Mouse (Mus musculus) stomach, embryonic 16.5 days (tissue): ENCODE results near the gene Git1. TPM values are rescaled to one million over a fixed set of nuclear protein-coding genes. Genes with fewer than 3 reads are reported as not detected.

Experiments used
- ATAC-seq: fragments of 200-750 bp; cut with Nextera tagmentation; 2 replicates; pipeline ENCODE4 v1.8.0; 2017; ENCODE audit warnings: moderate number of reproducible peaks, moderate TSS enrichment; ENCODE audit not compliant: insufficient read depth, low FRiP score
- H3K27ac ChIP-seq: fragments of 300-500 bp; sonication (generic); 2 replicates; pipeline ENCODE4 v1.5.1; 2014; ENCODE audit warnings: low read length
- H3K27me3 ChIP-seq: fragments of 300-500 bp; sonication (generic); 2 replicates; pipeline ENCODE4 v1.6.1; 2014; ENCODE audit warnings: low read length, control low read depth, mixed read lengths; ENCODE audit not compliant: control insufficient read depth, insufficient read depth
- H3K36me3 ChIP-seq: fragments of 300-500 bp; sonication (generic); 2 replicates; pipeline ENCODE4 v1.6.1; 2014; ENCODE audit warnings: low read length; ENCODE audit not compliant: control insufficient read depth, insufficient read depth
- H3K4me1 ChIP-seq: fragments of 300-500 bp; sonication (generic); 2 replicates; pipeline ENCODE4 v1.6.1; 2014; ENCODE audit warnings: low read length, control low read depth, mixed read lengths; ENCODE audit not compliant: control insufficient read depth, insufficient read depth
- H3K4me2 ChIP-seq: fragments of 300-500 bp; sonication (generic); 2 replicates; pipeline ENCODE4 v1.6.1; 2014; ENCODE audit warnings: low read depth, low read length, mixed read lengths
- H3K4me3 ChIP-seq: fragments of 300-500 bp; sonication (generic); replicated peaks from 2 replicates; pipeline ENCODE4 v1.5.1; 2014; ENCODE audit warnings: mild to moderate bottlenecking, low read length
- H3K9ac ChIP-seq: fragments of 300-500 bp; sonication (generic); 2 replicates; pipeline ENCODE4 v1.6.1; 2014; ENCODE audit warnings: low read length
- H3K9me3 ChIP-seq: fragments of 300-500 bp; sonication (generic); replicated peaks from 2 replicates; pipeline ENCODE4 v1.6.1; 2016; ENCODE audit warnings: low read length, control low read depth; ENCODE audit not compliant: control insufficient read depth
- WGBS: fragments of 180-500 bp; shearing (Covaris S2); extraction: QIAGEN DNeasy Blood & Tissue Kit; methylation state at CpG from one replicate; pipeline ENCODE4 v1.1.7; 2014; 5-methylcytosine and 5-hydroxymethylcytosine counted together
- polyA plus RNA-seq: library from polyadenylated mRNA; unstranded; fragments of >200 nt; fragmentation: Nextera tagmentation; extraction: Ambion mirVana; gene quantifications from 2 replicates; pipeline ENCODE4 v1.2.1, GENCODE M21; 2015

Git1 gene
- polyA plus RNA-seq, 1 experiment from 2014 or later: 9.1 TPM

DNA sequence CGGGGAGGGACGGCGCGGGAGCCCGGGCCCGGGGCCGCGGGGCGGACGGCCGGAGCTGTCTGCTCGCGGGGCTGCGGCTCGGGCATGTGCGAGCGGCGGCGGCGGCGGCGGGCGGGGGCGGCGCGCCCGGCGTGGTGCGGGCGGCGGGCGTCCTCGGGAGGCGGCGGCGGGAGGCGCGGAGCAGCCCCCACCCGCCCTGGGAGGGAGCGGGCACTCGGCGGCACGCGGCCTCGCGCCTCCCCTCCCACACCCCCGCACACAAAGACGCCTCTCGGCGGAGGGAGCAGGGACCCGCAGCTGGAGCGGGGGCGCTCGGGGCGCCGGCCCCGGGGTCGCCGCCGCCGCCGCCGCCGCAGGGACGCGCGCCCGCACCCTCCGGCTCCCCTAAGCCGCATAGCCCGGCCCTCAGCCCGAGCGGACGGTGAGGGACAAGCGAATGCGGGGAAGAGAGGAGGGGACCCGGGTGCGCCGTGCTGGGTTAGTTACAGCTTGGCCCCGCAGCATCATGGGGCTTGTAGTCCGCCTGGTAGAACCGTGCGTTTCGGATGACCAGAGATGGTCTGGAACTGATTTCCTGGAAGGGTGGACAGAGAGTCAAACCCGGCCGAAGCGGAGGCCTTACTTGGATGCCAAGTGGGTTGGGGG, 3.6 kb upstream of the Git1 start, which contains the start of gene Ankrd13b:
TSS of gene Ankrd13b (minus strand) at position 88 of the 645 bp plus-strand sequence.
- Histone ChIP-seq H3K27ac (peak within 1 kb of the TSS; percentile 89), H3K4me1 (peaks cover 54% of the 10 kb centered on the region), H3K4me2 (peak within 1 kb of the TSS; percentile 90), H3K9me3 (no peaks in the 10 kb centered on the region), H3K4me3 (peak within 1 kb of the TSS; percentile 84), H3K9ac (peak within 1 kb of the TSS; percentile 91), H3K36me3 (no peaks in the 10 kb centered on the region), H3K27me3 (no peaks in the 10 kb centered on the region)
- peak; percentile 22; the same call in 1 of the 2 replicates for ATAC-seq
- 1% methylated on average over 61 of the region's 87 CpGs for WGBS

DNA sequence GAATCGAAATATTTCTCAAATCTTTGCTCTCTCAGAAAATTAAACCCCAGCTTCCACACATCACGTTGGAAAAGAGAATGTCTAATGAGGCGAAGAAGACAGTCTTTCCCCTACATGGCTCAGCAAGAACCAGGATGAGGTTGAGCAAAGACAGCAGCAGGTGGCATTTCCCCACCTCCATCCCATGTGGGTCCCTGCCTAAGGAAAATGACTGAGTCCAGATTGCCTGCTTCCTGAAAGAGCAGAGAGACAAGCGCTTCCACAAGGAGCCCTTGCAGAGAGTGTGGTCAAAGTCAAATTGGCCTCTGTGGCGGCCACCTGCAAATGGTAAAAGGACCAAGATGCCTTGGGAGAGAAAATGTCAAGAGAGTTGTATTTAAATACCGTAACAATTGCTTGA, 2.9 kb upstream of the Git1 start:
- Histone ChIP-seq H3K27ac (peak overlapping the region; percentile 89), H3K36me3 (no peaks in the 10 kb centered on the region), H3K9ac (peak overlapping the region; percentile 40; the same call in 1 of the 2 replicates), H3K4me2 (peak overlapping the region; percentile 89), H3K4me1 (peaks cover 57% of the 10 kb centered on the region), H3K4me3 (no peak overlapping the region), H3K9me3 (no peaks in the 10 kb centered on the region), H3K27me3 (no peaks in the 10 kb centered on the region)
- no peak for ATAC-seq
- WGBS: 67% methylated on average over 6 of the region's 6 CpGs

DNA sequence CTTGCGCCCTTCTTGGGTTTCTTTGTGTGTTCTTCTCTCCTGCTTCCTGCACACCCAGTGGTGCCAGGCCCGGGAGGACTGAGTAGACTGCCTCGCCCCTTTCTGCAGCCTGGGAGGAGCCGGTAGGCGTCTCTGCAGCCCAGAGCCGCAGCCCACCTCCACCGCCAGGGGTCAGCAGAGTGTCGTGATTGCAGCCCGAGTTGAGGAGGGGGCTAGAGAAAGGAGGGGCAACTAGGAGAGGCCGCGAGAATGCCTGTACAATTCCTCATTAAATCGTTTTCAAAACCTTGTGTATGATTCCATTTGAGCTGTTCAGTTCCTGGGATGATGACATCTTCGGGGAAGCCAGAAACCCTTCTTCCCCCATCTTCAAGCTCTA, 2.2 kb upstream of the Git1 start:
- under 1% methylated on average over 13 of the region's 13 CpGs for WGBS
- Histone ChIP-seq H3K36me3 (no peaks in the 10 kb centered on the region), H3K4me1 (peaks cover 59% of the 10 kb centered on the region), H3K27me3 (no peaks in the 10 kb centered on the region), H3K4me3 (peak overlapping the region; percentile 79), H3K9ac (peak overlapping the region; percentile 96), H3K4me2 (peak overlapping the region; percentile 89), H3K27ac (peak overlapping the region; percentile 89), H3K9me3 (no peaks in the 10 kb centered on the region)
- peak; percentile 76 for ATAC-seq

DNA sequence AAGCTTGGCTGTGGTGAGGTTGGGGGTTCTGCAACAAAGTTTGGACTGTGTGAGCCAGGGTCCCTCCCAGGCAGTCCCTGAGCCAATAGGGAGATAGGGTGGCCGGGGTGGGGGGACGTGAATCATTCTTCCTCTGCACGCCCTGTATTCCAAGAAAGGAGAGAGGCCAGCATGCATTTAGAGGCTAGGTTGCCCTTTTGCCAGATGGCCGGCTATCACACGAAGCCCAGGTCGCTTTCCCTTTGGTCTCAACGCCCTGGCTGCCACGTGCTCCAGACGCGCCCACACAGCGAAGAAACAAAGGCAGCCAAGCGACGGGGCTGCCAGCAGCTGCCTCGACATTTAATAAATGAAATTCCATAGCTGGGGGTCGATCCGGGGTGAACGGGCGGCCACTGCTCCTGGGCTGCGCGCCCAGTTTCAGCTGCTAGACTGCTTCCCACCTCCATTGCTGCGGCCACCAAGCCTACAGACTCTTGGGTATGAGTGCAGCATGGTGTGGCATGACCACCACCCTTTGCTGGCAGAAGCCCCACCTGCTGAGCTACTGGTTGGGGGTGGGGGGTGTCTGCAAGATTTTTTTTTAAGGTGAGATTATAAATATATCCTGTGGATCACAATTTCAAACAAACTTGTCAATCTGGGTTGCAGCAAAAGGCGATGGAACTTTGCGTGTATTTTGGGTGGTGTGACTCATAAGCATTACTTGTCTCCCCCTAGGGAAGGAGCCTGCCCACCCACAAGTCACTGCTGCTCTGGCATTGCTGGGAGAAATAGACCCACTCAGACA, 1.7 kb upstream of the Git1 start:
- H3K4me1 ChIP-seq: peaks cover 60% of the 10 kb centered on the region
- WGBS: 0% methylated on average over 23 of the region's 23 CpGs
- H3K36me3 ChIP-seq: no peaks in the 10 kb centered on the region
- peak; percentile 74 for ATAC-seq
- H3K4me3 ChIP-seq: peak overlapping the region; percentile 79
- H3K27ac ChIP-seq: peak overlapping the region; percentile 89
- H3K4me2 ChIP-seq: peak overlapping the region; percentile 89
- H3K9ac ChIP-seq: peak overlapping the region; percentile 96
- H3K27me3 ChIP-seq: no peaks in the 10 kb centered on the region
- no peaks in the 10 kb centered on the region for H3K9me3 ChIP-seq

DNA sequence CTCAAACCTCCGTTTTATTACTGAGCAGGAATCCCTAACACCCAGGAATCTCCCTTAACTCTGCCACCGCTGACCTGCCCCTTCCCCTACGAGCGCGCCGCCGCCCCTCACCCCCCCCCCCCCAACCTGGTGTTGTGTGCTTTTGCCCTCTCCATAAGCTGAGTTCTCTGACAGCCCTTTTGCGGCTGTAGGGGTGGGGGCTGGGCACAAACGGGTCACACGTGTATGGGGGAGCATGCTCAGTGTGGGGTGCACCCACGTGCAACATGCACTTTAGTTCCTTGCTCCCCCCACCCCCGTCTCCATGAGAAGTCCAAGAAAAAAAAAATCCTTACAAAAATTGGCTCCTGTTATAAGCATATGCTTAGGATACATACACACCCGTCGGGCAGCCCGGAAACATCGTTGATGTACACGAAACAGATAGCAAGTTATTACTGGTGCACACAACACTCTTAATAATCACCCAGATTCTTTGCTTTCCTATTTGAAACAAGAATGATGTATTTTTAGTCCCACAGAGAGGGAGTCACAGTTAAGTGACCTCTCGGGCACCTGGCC, 971 bp upstream of the Git1 start:
- peak overlapping the region; percentile 96 for H3K9ac ChIP-seq
- peak overlapping the region; percentile 79 for H3K4me3 ChIP-seq
- H3K27ac ChIP-seq: peak overlapping the region; percentile 89
- H3K36me3 ChIP-seq: no peaks in the 10 kb centered on the region
- no peaks in the 10 kb centered on the region for H3K9me3 ChIP-seq
- WGBS: under 1% methylated on average over 18 of the region's 18 CpGs
- peaks cover 59% of the 10 kb centered on the region for H3K4me1 ChIP-seq
- no peaks in the 10 kb centered on the region for H3K27me3 ChIP-seq
- no peak for ATAC-seq
- peak overlapping the region; percentile 89 for H3K4me2 ChIP-seq

DNA sequence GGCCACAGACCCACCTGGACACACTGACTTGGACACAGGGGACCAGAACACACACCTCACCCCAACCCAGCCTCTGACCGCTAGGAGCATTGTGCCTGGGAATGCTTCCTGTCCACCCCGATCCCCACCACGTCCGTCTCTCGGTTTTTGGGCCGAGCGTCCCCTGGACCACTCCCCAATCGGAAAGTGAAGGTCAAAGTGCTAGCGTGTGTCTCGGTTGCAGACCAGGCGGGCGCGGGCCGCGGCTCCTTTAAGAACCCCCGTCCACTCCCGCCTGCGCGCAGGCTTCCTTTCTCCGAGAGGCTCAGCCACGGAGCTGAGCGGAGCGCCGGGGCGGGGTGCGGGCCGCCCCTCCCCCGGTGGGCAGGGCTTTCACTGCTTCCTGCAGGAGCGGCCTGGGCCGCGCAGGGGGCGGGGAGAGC, 440 bp upstream of the Git1 start:
- Histone ChIP-seq H3K27me3 (no peaks in the 10 kb centered on the region), H3K4me1 (peaks cover 63% of the 10 kb centered on the region), H3K9ac (peak overlapping the region; percentile 96), H3K36me3 (no peaks in the 10 kb centered on the region), H3K27ac (peak overlapping the region; percentile 89), H3K4me3 (peak overlapping the region; percentile 79), H3K9me3 (no peaks in the 10 kb centered on the region), H3K4me2 (peak overlapping the region; percentile 89)
- peak; percentile 79 for ATAC-seq
- WGBS: 1% methylated on average over 31 of the region's 32 CpGs

DNA sequence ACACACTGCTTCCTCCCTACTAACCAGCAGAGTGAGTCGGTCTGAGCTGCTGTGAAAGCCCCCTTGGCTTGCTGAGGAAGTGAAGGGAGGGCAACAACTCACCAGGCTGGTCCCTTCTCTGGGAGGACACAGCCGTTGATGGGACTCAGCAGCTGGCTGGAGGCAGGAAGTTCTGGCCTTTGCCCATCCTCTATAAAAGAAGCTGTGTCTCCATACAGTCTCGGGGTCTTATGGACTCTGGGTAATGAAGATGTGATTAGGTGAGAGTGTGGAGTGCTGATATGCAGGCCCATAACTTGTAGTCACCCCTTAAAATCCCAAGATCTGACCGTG, 948 bp downstream of the Git1 start:
- 0 out of 2 replicates have a peak, but pooled peaks cover 1% of the 10 kb centered on the region for H3K36me3 ChIP-seq
- peak overlapping the region; percentile 96 for H3K9ac ChIP-seq
- peak overlapping the region; percentile 89 for H3K27ac ChIP-seq
- H3K4me2 ChIP-seq: peak overlapping the region; percentile 81
- H3K27me3 ChIP-seq: no peaks in the 10 kb centered on the region
- H3K9me3 ChIP-seq: no peaks in the 10 kb centered on the region
- no peak for ATAC-seq
- 26% methylated on average over 4 of the region's 4 CpGs for WGBS
- H3K4me3 ChIP-seq: peak overlapping the region; percentile 79
- H3K4me1 ChIP-seq: peaks cover 64% of the 10 kb centered on the region

DNA sequence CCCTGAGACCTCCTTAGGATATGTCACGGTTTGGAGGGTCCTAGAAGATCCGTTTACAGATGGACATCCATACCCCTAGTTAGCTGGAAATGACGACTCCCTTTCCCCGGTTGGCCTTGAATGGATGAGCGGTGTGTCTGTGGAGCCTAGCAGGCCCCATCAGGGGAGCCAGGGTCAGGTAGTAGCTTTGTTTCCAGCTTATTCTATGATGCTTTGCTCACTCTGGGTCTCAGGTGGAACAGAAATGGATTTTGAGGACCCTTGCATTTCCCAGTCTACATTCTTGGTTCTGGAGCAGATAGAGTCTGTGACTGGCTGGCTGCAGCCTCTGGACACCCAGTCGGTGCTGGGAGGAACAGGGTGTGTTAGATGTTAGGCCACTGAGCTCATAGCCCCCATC, 1.4 kb downstream of the Git1 start:
- 0 out of 2 replicates have a peak, but pooled peaks cover 3% of the 10 kb centered on the region for H3K36me3 ChIP-seq
- H3K9ac ChIP-seq: peak overlapping the region; percentile 96
- no peaks in the 10 kb centered on the region for H3K9me3 ChIP-seq
- no peak for ATAC-seq
- peak overlapping the region; percentile 79 for H3K4me3 ChIP-seq
- H3K4me2 ChIP-seq: peak overlapping the region; percentile 81
- no peak overlapping the region for H3K27ac ChIP-seq
- H3K27me3 ChIP-seq: no peaks in the 10 kb centered on the region
- H3K4me1 ChIP-seq: peaks cover 64% of the 10 kb centered on the region
- WGBS: 64% methylated on average over 6 of the region's 6 CpGs

DNA sequence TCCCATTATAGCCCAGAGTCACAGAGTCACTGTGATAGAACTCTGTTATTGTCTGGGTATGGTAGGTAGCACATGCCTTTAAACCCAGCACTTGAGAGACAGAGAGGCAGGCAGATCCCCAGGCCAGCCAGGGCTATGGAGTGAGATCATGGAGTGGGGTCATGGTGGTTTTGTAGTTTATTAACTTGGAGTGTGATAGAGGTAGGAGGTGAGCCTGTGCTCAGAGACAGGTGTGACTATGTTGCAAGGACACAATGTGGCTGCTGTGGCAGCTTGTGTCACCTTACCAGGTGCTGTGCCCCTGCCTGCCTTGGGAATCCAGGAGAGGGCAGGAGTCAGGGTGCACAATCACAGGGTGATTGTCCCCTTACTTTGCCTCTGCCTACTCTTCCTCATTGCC, 2.1 kb downstream of the Git1 start:
- no peak overlapping the region for H3K4me3 ChIP-seq
- no peak overlapping the region for H3K4me2 ChIP-seq
- H3K9ac ChIP-seq: 0 out of 2 replicates have a peak overlapping the region, but pooled peaks have one; percentile 1
- H3K27me3 ChIP-seq: no peaks in the 10 kb centered on the region
- no peaks in the 10 kb centered on the region for H3K9me3 ChIP-seq
- ATAC-seq: no peak
- 0 out of 2 replicates have a peak, but pooled peaks cover 4% of the 10 kb centered on the region for H3K36me3 ChIP-seq
- H3K27ac ChIP-seq: peak overlapping the region; percentile 66; the same call in 1 of the 2 replicates
- peaks cover 58% of the 10 kb centered on the region for H3K4me1 ChIP-seq
